Mouse (Mus musculus) lung, postnatal 0 days (tissue): ENCODE data around the gene Fap.

Experiments
- CTCF ChIP-seq: IDR thresholded peaks from 2 replicates; pipeline ENCODE4 v1.5.1; 2016; ENCODE audit warnings: antibody characterized with exemption, mild to moderate bottlenecking
- EP300 ChIP-seq: IDR thresholded peaks from 2 replicates; pipeline ENCODE4 v1.6.1; 2016; ENCODE audit warnings: antibody characterized with exemption, mild to moderate bottlenecking, control low read depth

- TF ChIP-seq CTCF (peak; percentile 44), EP300 (no peak)
Measured at GRCm38 (mm10) chr2:62549659-62550058, 24.2 kb downstream of the Fap start.
